In the genomic region with DNA sequence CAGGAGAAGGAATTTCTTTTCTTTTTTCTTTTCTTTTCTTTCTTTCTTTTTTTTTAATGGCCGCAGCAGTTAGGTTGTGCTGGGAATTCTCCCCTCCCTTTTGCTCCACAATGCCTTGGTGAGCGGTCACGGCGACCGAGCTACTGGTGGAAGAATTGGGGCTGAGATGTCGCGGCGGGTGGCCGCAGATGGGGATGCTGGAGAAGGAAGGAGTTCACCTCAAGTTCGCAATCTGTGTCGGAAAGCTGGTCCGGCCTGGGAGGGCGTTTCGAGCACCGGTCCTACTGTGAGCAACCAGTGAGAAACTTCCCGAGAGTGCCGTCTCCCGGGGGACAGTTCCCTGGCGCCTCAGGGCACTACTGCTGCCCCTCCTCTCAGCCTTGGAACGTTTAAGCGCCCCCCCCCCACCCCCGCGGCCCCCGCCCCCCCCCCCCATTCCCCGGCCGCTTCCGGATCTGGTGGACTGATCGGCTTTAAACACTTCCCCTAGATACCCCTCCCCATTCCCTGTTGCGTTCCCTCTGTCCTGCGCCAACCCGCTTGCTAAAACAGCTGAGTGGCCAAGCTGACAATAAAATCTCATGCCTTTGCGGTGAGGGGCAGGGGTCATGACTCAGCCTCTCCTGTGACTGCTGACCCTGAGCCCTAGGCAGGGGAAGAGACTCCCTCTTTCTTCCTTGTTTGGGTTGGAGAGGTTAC, we compare ENCODE assay signal across 7 mouse cellular contexts. TPM values are rescaled to one million over a fixed set of nuclear protein-coding genes. Genes with fewer than 3 reads are reported as not detected.
DNase-seq lines count a peak whose midpoint lies in the region; ATAC-seq lines count a peak whose summit lies in the region.

No protein-coding gene starts in this region.

- peak overlapping the region; percentile 76 for H3K9ac ChIP-seq in lung, embryonic 16.5 days (ENCODE audit: low read length)
- peak overlapping the region; percentile 91 for H3K9ac ChIP-seq in forebrain, embryonic 16.5 days (replicated peaks; ENCODE audit: low read depth, low read length)
- H3K9ac ChIP-seq in liver, embryonic 16.5 days (ENCODE audit: low read depth, low read length): no peak overlapping the region

- no peaks in the 10 kb centered on the region for H3K27me3 ChIP-seq in lung, embryonic 16.5 days (ENCODE audit: control insufficient read depth, insufficient read depth, low read depth, low read length)
- H3K27me3 ChIP-seq in forebrain, embryonic 16.5 days (replicated peaks; ENCODE audit: control insufficient read depth, insufficient read depth, low read length): no peaks in the 10 kb centered on the region
- H3K27me3 ChIP-seq in liver, embryonic 16.5 days (ENCODE audit: control insufficient read depth, insufficient read depth, low read depth, low read length): peaks cover 13% of the 10 kb centered on the region

- H3K36me3 ChIP-seq in lung, embryonic 16.5 days (ENCODE audit: control insufficient read depth, insufficient read depth, low read length): no peaks in the 10 kb centered on the region
- H3K36me3 ChIP-seq in forebrain, embryonic 16.5 days (ENCODE audit: control insufficient read depth, insufficient read depth): no peaks in the 10 kb centered on the region
- H3K36me3 ChIP-seq in liver, embryonic 16.5 days (ENCODE audit: control insufficient read depth, insufficient read depth): no peaks in the 10 kb centered on the region

- no peak for ATAC-seq in lung, embryonic 16.5 days (ENCODE audit: low read depth)
- ATAC-seq in forebrain, embryonic 16.5 days: no peak
- no peak for ATAC-seq in liver, embryonic 16.5 days (ENCODE audit: low read depth)

- no peak for DNase-seq in lung, postnatal 36 days
- peak; percentile 46 for DNase-seq in cerebellum, adult 9-11 months
- peak; percentile 22 for DNase-seq in testis, postnatal 14 days (ENCODE audit: low spot score)
- no peak for DNase-seq in thymus, adult 18-20 months

- WGBS in lung, embryonic 16.5 days: 9% methylated on average over 22 of the region's 32 CpGs
- WGBS in forebrain, embryonic 16.5 days: under 1% methylated on average over 27 of the region's 32 CpGs
- 28% methylated on average over 19 of the region's 32 CpGs for WGBS in liver, embryonic 16.5 days (ENCODE audit: insufficient replicate concordance)

- peaks cover 26% of the 10 kb centered on the region for H3K4me1 ChIP-seq in lung, embryonic 16.5 days (replicated peaks; ENCODE audit: control insufficient read depth, insufficient read depth, low read length)
- H3K4me1 ChIP-seq in forebrain, embryonic 16.5 days (replicated peaks; ENCODE audit: control insufficient read depth, insufficient read depth, low read length): peaks cover 46% of the 10 kb centered on the region
- H3K4me1 ChIP-seq in liver, embryonic 16.5 days (ENCODE audit: control insufficient read depth, low read depth, low read length): peaks cover 22% of the 10 kb centered on the region

- H3K27ac ChIP-seq in lung, embryonic 16.5 days (ENCODE audit: low read length): peak overlapping the region; percentile 76; the same call in 1 of the 2 replicates
- peak overlapping the region; percentile 97 for H3K27ac ChIP-seq in forebrain, embryonic 16.5 days (ENCODE audit: low read length)
- no peak overlapping the region for H3K27ac ChIP-seq in liver, embryonic 16.5 days (ENCODE audit: low read length)

- H3K9me3 ChIP-seq in lung, embryonic 16.5 days (ENCODE audit: control insufficient read depth, low read length): no peaks in the 10 kb centered on the region
- H3K9me3 ChIP-seq in forebrain, embryonic 16.5 days (ENCODE audit: control insufficient read depth, low read length): no peaks in the 10 kb centered on the region
- H3K9me3 ChIP-seq in liver, embryonic 16.5 days (replicated peaks; ENCODE audit: control insufficient read depth, low read length): no peaks in the 10 kb centered on the region

- H3K4me2 ChIP-seq in lung, embryonic 16.5 days (ENCODE audit: low read depth, low read length): peak overlapping the region; percentile 97
- H3K4me2 ChIP-seq in forebrain, embryonic 16.5 days (ENCODE audit: low read length): peak overlapping the region; percentile 94
- H3K4me2 ChIP-seq in liver, embryonic 16.5 days (ENCODE audit: low read depth, low read length): peak overlapping the region; percentile 79

- peak overlapping the region; percentile 69 for H3K4me3 ChIP-seq in lung, embryonic 16.5 days (ENCODE audit: low read length)
- H3K4me3 ChIP-seq in forebrain, embryonic 16.5 days (replicated peaks; ENCODE audit: low read length): peak overlapping the region; percentile 83
- H3K4me3 ChIP-seq in liver, embryonic 16.5 days (ENCODE audit: low read depth, low read length): peak overlapping the region; percentile 60

RNA-seq across cellular contexts. Expression of a gene that starts 35.9 kb away (rescaled TPM):
- 22.9 and 23.9 TPM in 2 replicates for polyA plus RNA-seq in lung, embryonic 16.5 days (2015; fragmentation: Nextera tagmentation; extraction: Ambion mirVana)
- polyA plus RNA-seq in forebrain, embryonic 16.5 days (2015; fragmentation: Nextera tagmentation; extraction: Ambion mirVana): 30.2 and 30.3 TPM in 2 replicates
- 2.8 and 3.7 TPM in 2 replicates for polyA plus RNA-seq in liver, embryonic 16.5 days (2015; fragmentation: Nextera tagmentation; extraction: Ambion mirVana)

Comparison
In these comparisons a context has a peak if more than half of its experiments do, and no peak if none do; other contexts are left out.
1. DNase-seq: peak in cerebellum, adult 9-11 months (single experiment) and testis, postnatal 14 days (single experiment); none in lung, postnatal 36 days (single experiment) and thymus, adult 18-20 months (0 of 2).
2. Peak in every context shown above with its lines, with median percentiles within 50 percentile points of each other: H3K4me2 ChIP-seq and H3K4me3 ChIP-seq.